21 mouse cellular contexts compared by ENCODE assay signal in the genomic region with DNA sequence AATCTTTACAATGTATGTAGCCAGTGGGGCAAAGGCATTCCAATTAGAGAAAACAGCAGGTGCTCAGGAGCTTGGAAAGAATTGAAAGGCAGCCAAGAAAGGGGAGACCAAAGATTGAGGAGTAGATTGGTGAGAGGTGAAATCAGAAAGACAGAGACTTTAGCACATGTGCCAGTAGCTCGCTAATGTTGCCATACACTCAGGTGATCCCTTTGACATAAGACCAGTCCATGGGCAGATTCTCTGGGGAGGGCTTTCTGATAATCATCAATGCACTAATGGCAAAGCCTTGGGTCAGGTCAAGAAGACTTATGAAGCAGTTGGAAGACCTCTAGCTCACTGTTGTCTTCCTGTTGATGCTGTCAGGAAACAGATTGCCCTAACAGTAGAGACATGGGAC. TPM values are rescaled to one million over a fixed set of nuclear protein-coding genes. Genes with fewer than 3 reads are reported as not detected.
A peak's percentile ranks its signal among the peaks of the same experiment; 100 is the strongest.
DNase-seq lines count a peak whose midpoint lies in the region; ATAC-seq and TF ChIP-seq lines count a peak whose summit lies in the region.
"Had no signal": no experiment of that assay in that cellular context is flagged by ENCODE, and none has a peak within 500 bp of the region (broad histone marks: within the 10 kb centered on the region; RNA-seq: fewer than 3 reads in every experiment).

No protein-coding gene starts in this region.

- H3K9me3 ChIP-seq in midbrain, postnatal 0 days (ENCODE audit: low read length): no peaks in the 10 kb centered on the region
- no peaks in the 10 kb centered on the region for H3K9me3 ChIP-seq in midbrain, embryonic 15.5 days
- no peaks in the 10 kb centered on the region for H3K9me3 ChIP-seq in forebrain, postnatal 0 days (ENCODE audit: low read length)
- H3K9me3 ChIP-seq: embryonic facial prominence, embryonic 13.5 days; forebrain, embryonic 12.5 days; heart, embryonic 13.5 days; hindbrain, embryonic 12.5 days; intestine, embryonic 15.5 days had no signal

- H3K4me1 ChIP-seq in midbrain, postnatal 0 days (ENCODE audit: insufficient read depth, low read length): no peaks in the 10 kb centered on the region
- no peaks in the 10 kb centered on the region for H3K4me1 ChIP-seq in midbrain, embryonic 15.5 days
- H3K4me1 ChIP-seq in forebrain, postnatal 0 days (ENCODE audit: insufficient read depth): 0 out of 2 replicates have a peak, but pooled peaks cover 3% of the 10 kb centered on the region
- H3K4me1 ChIP-seq: embryonic facial prominence, embryonic 13.5 days; forebrain, embryonic 12.5 days; heart, embryonic 13.5 days; hindbrain, embryonic 12.5 days; intestine, embryonic 15.5 days had no signal

- H3K27ac ChIP-seq in midbrain, postnatal 0 days (ENCODE audit: low read depth, low read length): no peak overlapping the region
- H3K27ac ChIP-seq in midbrain, embryonic 15.5 days: no peak overlapping the region
- H3K27ac ChIP-seq in forebrain, postnatal 0 days (ENCODE audit: low read depth, low read length): no peak overlapping the region
- H3K27ac ChIP-seq: embryonic facial prominence, embryonic 13.5 days; forebrain, embryonic 12.5 days; heart, embryonic 13.5 days; hindbrain, embryonic 12.5 days; intestine, embryonic 15.5 days had no signal

- no peaks in the 10 kb centered on the region for H3K27me3 ChIP-seq in midbrain, postnatal 0 days (ENCODE audit: insufficient read depth, low read length)
- no peaks in the 10 kb centered on the region for H3K27me3 ChIP-seq in midbrain, embryonic 15.5 days (replicated peaks)
- no peaks in the 10 kb centered on the region for H3K27me3 ChIP-seq in forebrain, postnatal 0 days (ENCODE audit: insufficient read depth, low read length)
- H3K27me3 ChIP-seq: CH12.LX; embryonic facial prominence, embryonic 13.5 days; forebrain, embryonic 12.5 days; heart, embryonic 13.5 days; hindbrain, embryonic 12.5 days; intestine, embryonic 15.5 days had no signal

- H3K4me2 ChIP-seq in midbrain, postnatal 0 days (ENCODE audit: low read depth, low read length, poor library complexity, severe bottlenecking): no peak overlapping the region
- H3K4me2 ChIP-seq in midbrain, embryonic 15.5 days: no peak overlapping the region
- H3K4me2 ChIP-seq in forebrain, postnatal 0 days (ENCODE audit: low read depth): no peak overlapping the region
- H3K4me2 ChIP-seq: embryonic facial prominence, embryonic 13.5 days; forebrain, embryonic 12.5 days; heart, embryonic 13.5 days; hindbrain, embryonic 12.5 days; intestine, embryonic 15.5 days had no signal

- DNase-seq in cerebellum, adult 8-10 months: peak; percentile 43
- peak; percentile 34 for DNase-seq in midbrain, postnatal 0 days (ENCODE audit: low spot score)
- DNase-seq in cerebellum, postnatal 14 days: peak; percentile 13 to 35
- no peak for DNase-seq in left cerebral cortex, adult 18-20 months (ENCODE audit: low spot score in 2 of 2)
- DNase-seq in forebrain, postnatal 0 days: no peak
- DNase-seq: adrenal gland, adult 2 months; adrenal gland, postnatal 25 days; gastrocnemius, postnatal 36 days; heart, adult 11 months; heart, postnatal 4 days; kidney, adult 18-20 months had no signal

- H3K9ac ChIP-seq in midbrain, postnatal 0 days (replicated peaks; ENCODE audit: low read length, poor library complexity, severe bottlenecking): no peak overlapping the region
- H3K9ac ChIP-seq in midbrain, embryonic 15.5 days: no peak overlapping the region
- H3K9ac ChIP-seq in forebrain, postnatal 0 days: no peak overlapping the region
- H3K9ac ChIP-seq: embryonic facial prominence, embryonic 13.5 days; forebrain, embryonic 12.5 days; heart, embryonic 13.5 days; hindbrain, embryonic 12.5 days; intestine, embryonic 15.5 days had no signal

- no peak overlapping the region for H3K4me3 ChIP-seq in midbrain, postnatal 0 days (ENCODE audit: low read depth, low read length)
- no peak overlapping the region for H3K4me3 ChIP-seq in midbrain, embryonic 15.5 days
- H3K4me3 ChIP-seq in forebrain, postnatal 0 days (ENCODE audit: low read depth, low read length): no peak overlapping the region
- H3K4me3 ChIP-seq: embryonic facial prominence, embryonic 13.5 days; forebrain, embryonic 12.5 days; heart, embryonic 13.5 days; hindbrain, embryonic 12.5 days; intestine, embryonic 15.5 days had no signal

- no peak for ATAC-seq in cerebellum, adult (ENCODE audit: insufficient number of reproducible peaks, low FRiP score, low TSS enrichment)
- no peak for ATAC-seq in midbrain, postnatal 0 days (ENCODE audit: low FRiP score)
- no peak for ATAC-seq in midbrain, embryonic 15.5 days (replicated peaks)
- no peak for ATAC-seq in forebrain, postnatal 0 days
- ATAC-seq: forebrain, embryonic 16.5 days; intestine, embryonic 15.5 days had no signal

- TF ChIP-seq CTCF in midbrain, postnatal 0 days (IDR thresholded peaks at IDR 0.05): no peak
- no peak for TF ChIP-seq CTCF in forebrain, postnatal 0 days (IDR thresholded peaks at IDR 0.05; ENCODE audit: low read depth)

- 85% methylated on average over 1 of the region's 1 CpGs for WGBS in midbrain, postnatal 0 days
- 85% methylated on average over 1 of the region's 1 CpGs for WGBS in midbrain, embryonic 15.5 days
- 58% methylated on average over 1 of the region's 1 CpGs for WGBS in forebrain, postnatal 0 days

- H3K36me3 ChIP-seq in midbrain, postnatal 0 days (ENCODE audit: insufficient read depth, low read length): no peaks in the 10 kb centered on the region
- H3K36me3 ChIP-seq in midbrain, embryonic 15.5 days (replicated peaks): no peaks in the 10 kb centered on the region
- H3K36me3 ChIP-seq in forebrain, postnatal 0 days (ENCODE audit: insufficient read depth): no peaks in the 10 kb centered on the region
- H3K36me3 ChIP-seq: embryonic facial prominence, embryonic 13.5 days; forebrain, embryonic 12.5 days; heart, embryonic 13.5 days; hindbrain, embryonic 12.5 days; intestine, embryonic 15.5 days had no signal

RNA-seq across cellular contexts. Expression of a gene that starts 0.7 kb away (rescaled TPM):
- not detected in 2 replicates for total RNA-seq in midbrain, postnatal 0 days (2014; rRNA removed)
- 0.21 and 0.37 TPM in 2 replicates for polyA plus RNA-seq in midbrain, postnatal 0 days (2015; fragmentation: Nextera tagmentation; extraction: Ambion mirVana)
- polyA plus RNA-seq in midbrain, embryonic 15.5 days (2015; fragmentation: Nextera tagmentation; extraction: Ambion mirVana): 0.25 and 1.00 TPM in 2 replicates
- under 1 TPM in 1 of 2 experiments, not detected in 1; 0.12 TPM for total RNA-seq in left cerebral cortex, adult 18-20 months (2021)
- total RNA-seq in forebrain, postnatal 0 days (2014; rRNA removed): 0.15 TPM in 1 of 2 replicates, not detected in the other
- polyA plus RNA-seq in forebrain, postnatal 0 days (2015; fragmentation: Nextera tagmentation; extraction: Ambion mirVana): 0.44 and 0.58 TPM in 2 replicates
- total RNA-seq: adrenal gland, adult 2 months; adrenal gland, postnatal 25 days; CH12.LX; gastrocnemius, postnatal 36 days; heart, postnatal 4 days had no signal
- polyA plus RNA-seq: adrenal gland, adult 2 months; embryonic facial prominence, embryonic 13.5 days; heart, embryonic 13.5 days; heart, postnatal 0 days; intestine, embryonic 15.5 days had no signal

Comparison
In these comparisons a context has a peak if more than half of its experiments do, and no peak if none do; other contexts are left out.
1. DNase-seq: peak in cerebellum, adult 8-10 months (single experiment), midbrain, postnatal 0 days (single experiment) and cerebellum, postnatal 14 days (2 of 2); none in left cerebral cortex, adult 18-20 months (0 of 2) and forebrain, postnatal 0 days (single experiment).